Mouse (Mus musculus) neural tube, embryonic 15.5 days (tissue): ENCODE measurements at regions not wholly inside any gene's neighbourhood (a gene's known extent, or its start where the extent isn't known, plus 50 kb on each side); places are given as distances from the start of the nearest gene placed in this dataset.

Experiments used
- ATAC-seq: fragments of 200-750 bp; cut with Nextera tagmentation; 2 replicates; pipeline ENCODE4 v1.8.0; 2017; ENCODE audit warnings: mild to moderate bottlenecking, moderate TSS enrichment, moderate library complexity; ENCODE audit not compliant: low FRiP score
- H3K27ac ChIP-seq: fragments of 300-500 bp; sonication (generic); replicated peaks from 2 replicates; pipeline ENCODE4 v1.5.1; 2015; ENCODE audit warnings: mild to moderate bottlenecking, inconsistent platforms
- H3K27me3 ChIP-seq: fragments of 300-500 bp; sonication (generic); replicated peaks from 2 replicates; pipeline ENCODE4 v1.6.1; 2015; ENCODE audit warnings: inconsistent platforms
- H3K36me3 ChIP-seq: fragments of 300-500 bp; sonication (generic); 2 replicates; pipeline ENCODE4 v1.6.1; 2015; ENCODE audit warnings: inconsistent platforms
- H3K4me1 ChIP-seq: fragments of 300-500 bp; sonication (generic); 2 replicates; pipeline ENCODE4 v1.6.1; 2015; ENCODE audit warnings: inconsistent platforms
- H3K4me2 ChIP-seq: fragments of 300-500 bp; sonication (generic); 2 replicates; pipeline ENCODE4 v1.6.1; 2015; ENCODE audit warnings: inconsistent platforms, mild to moderate bottlenecking, moderate library complexity
- H3K4me3 ChIP-seq: fragments of 300-500 bp; sonication (generic); replicated peaks from 2 replicates; pipeline ENCODE4 v1.5.1; 2015; ENCODE audit warnings: mild to moderate bottlenecking, inconsistent platforms
- H3K9ac ChIP-seq: fragments of 300-500 bp; sonication (generic); replicated peaks from 2 replicates; pipeline ENCODE4 v1.6.1; 2015; ENCODE audit warnings: mild to moderate bottlenecking, inconsistent platforms
- H3K9me3 ChIP-seq: fragments of 300-500 bp; sonication (generic); replicated peaks from 2 replicates; pipeline ENCODE4 v1.6.1; 2016; ENCODE audit warnings: inconsistent platforms
- WGBS: fragments of 180-500 bp; shearing (Covaris S2); methylation state at CpG from one replicate; pipeline ENCODE4 v1.1.7; 2015; ENCODE audit warnings: mixed read lengths; 5-methylcytosine and 5-hydroxymethylcytosine counted together

GRCm38 (mm10) chr13:107872137-107872536 lies 172.1 kb upstream of the Smim15 start:
- ATAC-seq, result 0 out of 2 replicates have a peak, but pooled peaks have one; percentile 25
- Histone ChIP-seq H3K27ac (no peak overlapping the region), H3K4me1 (peaks cover 45% of the 10 kb centered on the region), H3K4me3 (no peak overlapping the region), H3K9ac (no peak overlapping the region), H3K27me3 (no peaks in the 10 kb centered on the region), H3K9me3 (no peaks in the 10 kb centered on the region), H3K4me2 (no peak overlapping the region), H3K36me3 (no peaks in the 10 kb centered on the region)
- WGBS, result 59% methylated on average over 10 of the region's 10 CpGs

GRCm38 (mm10) chr13:107868906-107869305 lies 175.3 kb upstream of the Smim15 start:
- no peak for ATAC-seq
- 88% methylated on average over 7 of the region's 7 CpGs for WGBS
- no peaks in the 10 kb centered on the region for H3K27me3 ChIP-seq
- H3K9me3 ChIP-seq, result no peaks in the 10 kb centered on the region
- H3K4me2 ChIP-seq, result no peak overlapping the region
- H3K27ac ChIP-seq, result no peak overlapping the region
- no peak overlapping the region for H3K4me3 ChIP-seq
- H3K4me1 ChIP-seq, result peaks cover 43% of the 10 kb centered on the region
- no peaks in the 10 kb centered on the region for H3K36me3 ChIP-seq
- H3K9ac ChIP-seq, result no peak overlapping the region

GRCm38 (mm10) chr13:107866825-107867224 lies 177.4 kb upstream of the Smim15 start:
- Histone ChIP-seq H3K4me1 (peaks cover 43% of the 10 kb centered on the region), H3K9me3 (no peaks in the 10 kb centered on the region), H3K9ac (no peak overlapping the region), H3K27me3 (no peaks in the 10 kb centered on the region), H3K36me3 (no peaks in the 10 kb centered on the region), H3K4me2 (no peak overlapping the region), H3K4me3 (no peak overlapping the region), H3K27ac (no peak overlapping the region)
- ATAC-seq, result no peak
- 95% methylated on average over 4 of the region's 4 CpGs for WGBS

- no peak overlapping the region for H3K4me2 ChIP-seq
- 75% methylated on average over 11 of the region's 11 CpGs for WGBS
- H3K27ac ChIP-seq, result no peak overlapping the region
- H3K9me3 ChIP-seq, result no peaks in the 10 kb centered on the region
- peaks cover 46% of the 10 kb centered on the region for H3K4me1 ChIP-seq
- H3K36me3 ChIP-seq, result no peaks in the 10 kb centered on the region
- H3K9ac ChIP-seq, result no peak overlapping the region
- no peak for ATAC-seq
- H3K27me3 ChIP-seq, result no peaks in the 10 kb centered on the region
- no peak overlapping the region for H3K4me3 ChIP-seq
These were observed 181.2 kb upstream of the Smim15 start for GRCm38 (mm10) chr13:107862793-107863654.

DNA sequence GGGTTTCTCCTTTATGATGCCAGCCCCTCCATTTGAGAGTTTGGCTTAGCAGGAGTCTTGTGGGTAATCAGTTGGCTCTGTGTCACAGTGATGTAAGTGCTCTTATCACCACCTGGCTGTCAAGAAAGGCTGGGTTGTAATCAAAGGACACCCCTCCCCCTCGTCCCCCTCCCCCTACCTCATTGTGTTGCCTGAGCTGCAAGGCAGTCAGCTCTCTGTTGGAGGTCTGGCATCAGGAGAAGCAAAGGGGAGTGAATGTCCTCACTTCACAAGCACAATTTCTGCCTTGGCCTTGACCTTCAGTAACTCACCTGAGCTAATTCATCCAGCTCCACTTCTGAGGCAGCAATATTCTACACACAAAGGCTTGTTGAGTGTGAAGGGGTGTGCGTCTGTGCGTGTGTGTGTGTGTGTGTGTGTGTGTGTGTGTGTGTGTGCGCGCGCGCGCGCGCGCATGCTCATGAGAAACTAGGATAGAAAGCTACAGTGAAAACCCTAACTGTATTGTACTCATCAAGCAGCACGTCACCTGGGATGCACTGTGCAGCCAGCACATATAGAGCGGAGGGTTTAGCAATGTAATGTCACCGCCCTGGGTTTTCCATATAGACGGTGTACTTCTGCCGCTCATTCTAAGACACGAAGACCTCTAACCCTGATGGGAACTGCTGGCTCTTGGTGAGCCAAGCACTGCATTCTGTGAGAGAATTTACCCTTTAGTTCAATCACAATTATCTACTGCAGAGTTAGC lies 182.7 kb upstream of the Smim15 start:
- Histone ChIP-seq H3K9ac (no peak overlapping the region), H3K9me3 (no peaks in the 10 kb centered on the region), H3K27ac (0 out of 2 replicates have a peak overlapping the region, but pooled peaks have one; percentile 18), H3K27me3 (no peaks in the 10 kb centered on the region), H3K4me1 (peaks cover 50% of the 10 kb centered on the region), H3K4me3 (no peak overlapping the region), H3K36me3 (no peaks in the 10 kb centered on the region), H3K4me2 (no peak overlapping the region)
- 77% methylated on average over 17 of the region's 17 CpGs for WGBS
- peak; percentile 45; the same call in 1 of the 2 replicates for ATAC-seq

- Histone ChIP-seq H3K36me3 (no peaks in the 10 kb centered on the region), H3K4me3 (no peak overlapping the region), H3K4me1 (peaks cover 42% of the 10 kb centered on the region), H3K27ac (no peak overlapping the region), H3K4me2 (no peak overlapping the region), H3K27me3 (no peaks in the 10 kb centered on the region), H3K9ac (no peak overlapping the region), H3K9me3 (no peaks in the 10 kb centered on the region)
- 62% methylated on average over 13 of the region's 13 CpGs for WGBS
- no peak for ATAC-seq
These were observed 187.0 kb upstream of the Smim15 start for GRCm38 (mm10) chr13:107857043-107857755.

DNA sequence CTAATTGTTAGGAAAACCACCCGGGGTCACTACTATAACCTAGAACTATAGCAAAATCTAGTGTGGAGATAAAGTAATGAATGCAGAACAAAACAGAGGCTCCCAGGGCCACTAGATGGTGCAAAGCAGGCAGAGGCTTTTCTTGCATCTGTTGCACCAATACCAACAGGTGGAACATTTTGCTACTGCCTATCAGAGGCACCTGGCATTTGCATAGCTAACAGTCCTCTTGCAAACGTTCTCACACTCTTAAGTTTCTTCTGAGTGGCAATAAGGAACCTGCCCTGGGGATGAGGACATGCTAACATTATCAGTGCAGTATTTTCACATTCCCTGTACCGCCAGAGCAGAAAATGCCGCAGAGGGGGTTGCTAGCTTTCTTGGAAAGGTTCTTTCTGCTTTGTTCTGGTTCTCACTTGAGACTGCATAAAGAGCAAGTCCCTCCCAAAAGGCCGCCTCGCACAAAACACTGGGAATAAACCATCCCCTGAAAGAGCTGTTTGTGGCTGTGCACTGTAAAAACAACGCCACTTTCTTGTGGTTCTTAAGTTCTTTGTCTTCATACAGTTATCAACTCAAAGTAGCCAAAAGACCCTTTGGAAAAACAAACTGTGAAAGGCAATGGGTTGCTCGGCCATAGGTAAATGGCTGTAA lies 193.2 kb upstream of the Smim15 start:
- Histone ChIP-seq H3K27me3 (no peaks in the 10 kb centered on the region), H3K4me2 (no peak overlapping the region), H3K27ac (no peak overlapping the region), H3K9ac (no peak overlapping the region), H3K36me3 (no peaks in the 10 kb centered on the region), H3K9me3 (no peaks in the 10 kb centered on the region), H3K4me1 (peaks cover 61% of the 10 kb centered on the region), H3K4me3 (no peak overlapping the region)
- ATAC-seq, result no peak
- 35% methylated on average over 8 of the region's 8 CpGs for WGBS

- no peak overlapping the region for H3K9ac ChIP-seq
- no peak overlapping the region for H3K4me2 ChIP-seq
- H3K4me1 ChIP-seq, result peaks cover 66% of the 10 kb centered on the region
- H3K4me3 ChIP-seq, result no peak overlapping the region
- H3K9me3 ChIP-seq, result no peaks in the 10 kb centered on the region
- H3K27me3 ChIP-seq, result no peaks in the 10 kb centered on the region
- 62% methylated on average over 7 of the region's 7 CpGs for WGBS
- no peaks in the 10 kb centered on the region for H3K36me3 ChIP-seq
- ATAC-seq, result no peak
- no peak overlapping the region for H3K27ac ChIP-seq
These were observed 195.4 kb upstream of the Smim15 start for GRCm38 (mm10) chr13:107848871-107849270.

DNA sequence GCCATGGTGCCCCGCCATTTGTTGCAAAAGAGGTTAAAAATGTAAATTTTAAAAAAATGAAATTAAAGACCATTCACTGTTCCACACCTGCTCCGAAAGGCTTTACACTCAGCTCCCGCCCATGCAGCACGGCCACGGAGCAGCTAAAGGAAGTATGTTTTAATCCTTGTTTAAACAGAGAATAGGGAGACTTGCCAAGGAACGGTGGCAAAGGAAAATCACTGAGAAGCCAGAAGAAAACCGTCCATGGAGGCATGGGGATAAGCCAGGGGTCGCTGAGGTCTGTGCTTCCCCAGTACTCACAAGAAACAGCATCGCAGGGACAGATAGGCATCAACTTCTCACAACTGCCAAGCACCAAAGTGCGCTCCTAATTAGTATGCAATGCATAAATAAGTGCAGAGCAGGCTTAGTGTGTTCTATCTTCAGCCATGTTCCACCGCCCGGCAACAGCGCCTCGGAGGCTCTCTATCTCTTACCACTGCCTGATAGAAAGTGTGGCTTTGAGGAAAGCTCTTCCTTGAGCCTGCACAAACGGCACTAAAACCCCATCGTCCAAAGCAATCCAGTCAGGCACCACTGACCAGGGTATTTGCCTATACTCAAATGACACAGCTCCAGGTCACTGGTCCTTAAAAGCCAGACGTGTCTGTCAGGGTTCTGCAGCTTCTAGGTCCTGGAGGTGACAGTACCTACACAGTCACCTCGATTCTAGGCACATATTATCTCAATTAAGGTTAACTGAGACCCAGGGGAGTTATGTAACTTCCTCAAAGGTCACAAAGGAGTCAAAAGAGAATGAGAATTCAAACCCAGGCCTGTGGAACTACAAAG lies 196.8 kb upstream of the Smim15 start:
- peak; percentile 55; the same call in 1 of the 2 replicates for ATAC-seq
- 27% methylated on average over 18 of the region's 18 CpGs for WGBS
- H3K9me3 ChIP-seq, result no peaks in the 10 kb centered on the region
- no peaks in the 10 kb centered on the region for H3K27me3 ChIP-seq
- H3K4me3 ChIP-seq, result no peak overlapping the region
- 0 out of 2 replicates have a peak overlapping the region, but pooled peaks have one; percentile 18 for H3K9ac ChIP-seq
- H3K36me3 ChIP-seq, result no peaks in the 10 kb centered on the region
- H3K27ac ChIP-seq, result 0 out of 2 replicates have a peak overlapping the region, but pooled peaks have one; percentile 18
- H3K4me2 ChIP-seq, result peak overlapping the region; percentile 39
- peaks cover 74% of the 10 kb centered on the region for H3K4me1 ChIP-seq

DNA sequence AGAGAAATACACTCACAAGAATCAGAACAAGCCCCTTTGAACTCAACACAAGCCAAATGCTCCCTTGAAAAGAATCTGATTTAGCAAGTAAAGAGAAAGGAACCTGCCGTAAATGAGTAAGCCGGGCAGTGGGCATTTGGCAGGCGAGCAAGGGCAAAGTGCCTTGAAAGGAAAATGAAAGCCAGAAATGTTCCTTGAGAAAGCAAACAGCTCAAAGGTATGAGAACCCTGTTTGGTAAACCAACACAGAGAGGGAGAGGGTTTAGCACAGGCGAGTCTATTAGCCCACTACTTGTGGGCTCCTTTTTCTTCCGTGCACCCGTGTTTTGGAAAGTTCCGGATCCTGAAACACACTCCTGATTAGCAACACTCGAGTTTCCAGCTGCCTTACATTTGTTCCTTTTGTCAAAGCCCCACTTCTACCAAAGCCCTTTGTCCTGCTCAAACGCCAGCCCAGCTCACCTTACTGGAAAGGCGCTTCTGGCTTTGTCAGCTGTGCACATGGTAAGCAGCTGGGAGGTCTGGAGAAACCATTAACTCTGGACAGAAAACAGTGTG lies 197.5 kb upstream of the Smim15 start:
- no peak overlapping the region for H3K4me3 ChIP-seq
- H3K36me3 ChIP-seq, result no peaks in the 10 kb centered on the region
- 23% methylated on average over 10 of the region's 10 CpGs for WGBS
- H3K27me3 ChIP-seq, result no peaks in the 10 kb centered on the region
- H3K27ac ChIP-seq, result no peak overlapping the region
- H3K9me3 ChIP-seq, result no peaks in the 10 kb centered on the region
- H3K4me1 ChIP-seq, result peaks cover 72% of the 10 kb centered on the region
- no peak for ATAC-seq
- peak overlapping the region; percentile 39 for H3K4me2 ChIP-seq
- H3K9ac ChIP-seq, result 0 out of 2 replicates have a peak overlapping the region, but pooled peaks have one; percentile 18
